Mouse (Mus musculus): Measurements from ENCODE around the gene Tanc1. TPM values are rescaled to one million over a fixed set of nuclear protein-coding genes. Genes with fewer than 3 reads are reported as not detected.
A peak's percentile ranks its signal among the peaks of the same experiment; 100 is the strongest.

The Tanc1 gene
- polyA plus RNA-seq, 1 experiment from 2014 or later: 33.0 TPM

DNA sequence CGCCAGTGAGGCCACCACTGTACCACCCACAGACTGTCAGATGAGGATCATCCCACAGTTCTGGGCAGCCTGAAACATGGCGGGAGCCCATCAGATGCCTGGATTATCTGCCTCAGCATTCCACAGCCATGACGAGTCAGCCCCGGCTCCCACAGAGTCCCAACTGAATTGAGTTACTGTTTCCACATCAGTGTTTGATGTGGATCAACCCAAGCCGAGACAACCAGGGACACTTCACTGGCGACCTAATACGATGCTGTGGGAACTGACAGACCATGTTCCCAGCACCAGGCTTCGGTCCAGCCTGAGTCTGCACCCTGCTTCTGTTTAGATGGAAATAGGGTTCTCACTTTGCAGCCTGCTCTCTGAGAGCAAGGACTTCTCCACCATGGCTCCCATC is 212.4 kb downstream of the Tanc1 start:
- Histone ChIP-seq H3K4me1 (ENCODE audit: control insufficient read depth, insufficient read depth, low read length) (peaks cover 14% of the 10 kb centered on the region; the same call in 1 of the 2 replicates), H3K27ac (ENCODE audit: low read length) (no peak overlapping the region), H3K36me3 (ENCODE audit: control insufficient read depth, insufficient read depth, low read length) (peaks cover 7% of the 10 kb centered on the region), H3K9me3 (replicated peaks; ENCODE audit: control insufficient read depth, low read length) (no peaks in the 10 kb centered on the region), H3K4me3 (replicated peaks; ENCODE audit: low read length) (no peak overlapping the region), H3K27me3 (ENCODE audit: control insufficient read depth, insufficient read depth, low read length) (no peaks in the 10 kb centered on the region), H3K9ac (ENCODE audit: low read length) (no peak overlapping the region), H3K4me2 (ENCODE audit: low read depth, low read length) (no peak overlapping the region)
- 72% methylated on average over 8 of the region's 8 CpGs for WGBS
- peak; percentile 39; the same call in 1 of the 2 replicates for ATAC-seq (ENCODE audit: insufficient read depth, low FRiP score)

DNA sequence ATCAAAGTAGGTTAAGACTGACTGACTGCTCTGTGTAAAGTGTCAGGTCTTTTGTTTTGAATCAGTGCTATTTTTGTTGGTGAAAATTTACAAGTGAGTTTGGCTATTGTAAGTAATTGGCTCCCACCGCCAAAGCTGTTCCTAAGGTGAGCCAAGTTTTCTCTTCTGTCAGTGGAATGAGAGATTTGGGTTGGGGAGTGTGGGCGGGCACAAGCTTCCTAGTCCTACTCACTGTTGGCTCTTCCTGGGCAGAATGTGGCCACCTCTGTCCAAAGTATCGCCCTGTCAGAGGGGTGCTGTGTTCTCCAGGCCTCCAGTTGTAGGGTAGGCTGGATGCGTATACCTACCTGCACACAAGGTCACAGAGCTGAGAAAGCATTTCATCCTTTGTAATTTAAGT is 213.5 kb downstream of the Tanc1 start:
- H3K27me3 ChIP-seq (ENCODE audit: control insufficient read depth, insufficient read depth, low read length): no peaks in the 10 kb centered on the region
- no peak for ATAC-seq (ENCODE audit: insufficient read depth, low FRiP score)
- H3K36me3 ChIP-seq (ENCODE audit: control insufficient read depth, insufficient read depth, low read length): 0 out of 2 replicates have a peak, but pooled peaks cover 4% of the 10 kb centered on the region
- H3K9me3 ChIP-seq (replicated peaks; ENCODE audit: control insufficient read depth, low read length): no peaks in the 10 kb centered on the region
- H3K4me1 ChIP-seq (ENCODE audit: control insufficient read depth, insufficient read depth, low read length): peaks cover 18% of the 10 kb centered on the region; the same call in 1 of the 2 replicates
- no peak overlapping the region for H3K4me2 ChIP-seq (ENCODE audit: low read depth, low read length)
- no peak overlapping the region for H3K4me3 ChIP-seq (replicated peaks; ENCODE audit: low read length)
- no peak overlapping the region for H3K27ac ChIP-seq (ENCODE audit: low read length)
- WGBS: 81% methylated on average over 4 of the region's 4 CpGs
- H3K9ac ChIP-seq (ENCODE audit: low read length): no peak overlapping the region

- no peaks in the 10 kb centered on the region for H3K27me3 ChIP-seq (ENCODE audit: control insufficient read depth, insufficient read depth, low read length)
- H3K9ac ChIP-seq (ENCODE audit: low read length): no peak overlapping the region
- ATAC-seq (ENCODE audit: insufficient read depth, low FRiP score): no peak
- no peaks in the 10 kb centered on the region for H3K9me3 ChIP-seq (replicated peaks; ENCODE audit: control insufficient read depth, low read length)
- 61% methylated on average over 11 of the region's 11 CpGs for WGBS
- H3K4me2 ChIP-seq (ENCODE audit: low read depth, low read length): no peak overlapping the region
- H3K4me1 ChIP-seq (ENCODE audit: control insufficient read depth, insufficient read depth, low read length): peaks cover 18% of the 10 kb centered on the region; the same call in 1 of the 2 replicates
- H3K27ac ChIP-seq (ENCODE audit: low read length): peak overlapping the region; percentile 31; the same call in 1 of the 2 replicates
- H3K4me3 ChIP-seq (replicated peaks; ENCODE audit: low read length): no peak overlapping the region
- no peaks in the 10 kb centered on the region for H3K36me3 ChIP-seq (ENCODE audit: control insufficient read depth, insufficient read depth, low read length)
These were observed 216.3 kb downstream of the Tanc1 start for GRCm38 (mm10) chr2:59828103-59828655.

DNA sequence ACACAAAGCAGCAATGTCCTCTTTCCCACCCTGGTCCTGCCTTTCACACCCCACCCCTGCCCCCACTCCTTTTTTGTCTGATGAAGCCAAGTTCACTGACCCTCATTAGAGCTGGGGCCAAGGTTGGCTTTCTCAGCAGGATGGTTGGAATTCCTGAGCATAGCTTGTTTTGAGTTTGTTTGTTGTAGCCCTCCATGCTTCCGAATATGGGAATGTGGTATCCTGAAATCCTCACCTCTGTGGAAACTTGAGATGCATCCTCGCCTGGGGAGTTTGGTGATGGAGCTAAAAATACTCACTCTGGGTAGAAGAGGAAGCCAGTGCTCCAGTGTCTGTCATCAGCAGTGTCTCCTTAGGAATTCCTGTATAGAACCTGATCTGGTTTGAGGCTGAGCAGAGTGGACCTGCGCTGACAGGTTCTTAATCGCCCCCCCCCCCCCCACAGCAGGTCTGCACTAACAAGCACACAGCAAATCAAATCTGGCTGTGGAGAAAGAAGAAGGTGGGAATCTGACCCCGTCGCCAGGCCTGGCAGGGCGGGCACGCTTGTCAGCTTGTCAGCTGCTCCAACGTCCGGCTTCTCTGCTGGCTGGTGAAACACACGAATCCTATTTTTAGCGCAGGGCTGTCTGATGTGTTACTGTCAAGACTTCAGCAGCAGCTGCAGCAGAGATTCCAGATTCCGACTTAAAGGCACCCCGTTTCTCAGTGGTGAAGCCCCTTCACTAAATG is 217.1 kb downstream of the Tanc1 start:
- H3K9ac ChIP-seq (ENCODE audit: low read length): no peak overlapping the region
- 15% methylated on average over 14 of the region's 14 CpGs for WGBS
- 0 out of 2 replicates have a peak, but pooled peaks cover 2% of the 10 kb centered on the region for H3K36me3 ChIP-seq (ENCODE audit: control insufficient read depth, insufficient read depth, low read length)
- H3K4me3 ChIP-seq (replicated peaks; ENCODE audit: low read length): no peak overlapping the region
- H3K4me2 ChIP-seq (ENCODE audit: low read depth, low read length): peak overlapping the region; percentile 11; the same call in 1 of the 2 replicates
- H3K4me1 ChIP-seq (ENCODE audit: control insufficient read depth, insufficient read depth, low read length): peaks cover 18% of the 10 kb centered on the region; the same call in 1 of the 2 replicates
- H3K9me3 ChIP-seq (replicated peaks; ENCODE audit: control insufficient read depth, low read length): no peaks in the 10 kb centered on the region
- ATAC-seq (ENCODE audit: insufficient read depth, low FRiP score): no peak
- peak overlapping the region; percentile 41; the same call in 1 of the 2 replicates for H3K27ac ChIP-seq (ENCODE audit: low read length)
- no peaks in the 10 kb centered on the region for H3K27me3 ChIP-seq (ENCODE audit: control insufficient read depth, insufficient read depth, low read length)

GRCm38 (mm10) chr2:59829718-59830117 is 217.9 kb downstream of the Tanc1 start:
- H3K27ac ChIP-seq (ENCODE audit: low read length): peak overlapping the region; percentile 41; the same call in 1 of the 2 replicates
- H3K4me1 ChIP-seq (ENCODE audit: control insufficient read depth, insufficient read depth, low read length): peaks cover 18% of the 10 kb centered on the region; the same call in 1 of the 2 replicates
- H3K9ac ChIP-seq (ENCODE audit: low read length): no peak overlapping the region
- 0 out of 2 replicates have a peak, but pooled peaks cover 6% of the 10 kb centered on the region for H3K36me3 ChIP-seq (ENCODE audit: control insufficient read depth, insufficient read depth, low read length)
- H3K4me2 ChIP-seq (ENCODE audit: low read depth, low read length): no peak overlapping the region
- ATAC-seq (ENCODE audit: insufficient read depth, low FRiP score): no peak
- H3K27me3 ChIP-seq (ENCODE audit: control insufficient read depth, insufficient read depth, low read length): no peaks in the 10 kb centered on the region
- 77% methylated on average over 7 of the region's 7 CpGs for WGBS
- no peak overlapping the region for H3K4me3 ChIP-seq (replicated peaks; ENCODE audit: low read length)
- H3K9me3 ChIP-seq (replicated peaks; ENCODE audit: control insufficient read depth, low read length): no peaks in the 10 kb centered on the region

DNA sequence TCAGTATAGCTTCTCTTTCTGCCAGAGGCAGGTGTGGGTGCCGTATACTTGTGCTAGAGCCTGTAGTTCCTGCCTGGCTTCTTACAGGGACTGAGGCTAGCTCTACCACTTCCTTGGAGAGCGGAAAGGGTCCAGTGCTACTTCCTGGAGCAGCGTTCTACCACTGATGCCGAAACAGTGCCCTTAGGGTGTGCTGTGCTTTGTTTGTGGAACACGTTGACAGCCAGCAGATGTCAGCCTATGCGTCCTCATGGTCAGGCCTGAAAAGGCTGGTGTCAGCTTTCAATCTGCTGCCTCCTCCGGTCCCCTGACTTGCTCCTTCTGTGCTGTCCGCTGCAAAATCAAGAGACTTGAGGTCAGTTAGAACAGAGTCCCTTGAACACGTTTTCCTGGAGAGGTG is 218.3 kb downstream of the Tanc1 start:
- Histone ChIP-seq H3K9ac (ENCODE audit: low read length) (no peak overlapping the region), H3K4me1 (ENCODE audit: control insufficient read depth, insufficient read depth, low read length) (peaks cover 18% of the 10 kb centered on the region; the same call in 1 of the 2 replicates), H3K9me3 (replicated peaks; ENCODE audit: control insufficient read depth, low read length) (no peaks in the 10 kb centered on the region), H3K36me3 (ENCODE audit: control insufficient read depth, insufficient read depth, low read length) (peaks cover 7% of the 10 kb centered on the region; the same call in 1 of the 2 replicates), H3K27me3 (ENCODE audit: control insufficient read depth, insufficient read depth, low read length) (no peaks in the 10 kb centered on the region), H3K4me3 (replicated peaks; ENCODE audit: low read length) (no peak overlapping the region), H3K4me2 (ENCODE audit: low read depth, low read length) (no peak overlapping the region), H3K27ac (ENCODE audit: low read length) (no peak overlapping the region)
- 32% methylated on average over 9 of the region's 9 CpGs for WGBS
- no peak for ATAC-seq (ENCODE audit: insufficient read depth, low FRiP score)

- Histone ChIP-seq H3K9me3 (replicated peaks; ENCODE audit: control insufficient read depth, low read length) (no peaks in the 10 kb centered on the region), H3K36me3 (ENCODE audit: control insufficient read depth, insufficient read depth, low read length) (peaks cover 10% of the 10 kb centered on the region; the same call in 1 of the 2 replicates), H3K4me1 (ENCODE audit: control insufficient read depth, insufficient read depth, low read length) (peaks cover 18% of the 10 kb centered on the region; the same call in 1 of the 2 replicates), H3K4me3 (replicated peaks; ENCODE audit: low read length) (no peak overlapping the region), H3K27ac (ENCODE audit: low read length) (no peak overlapping the region), H3K27me3 (ENCODE audit: control insufficient read depth, insufficient read depth, low read length) (no peaks in the 10 kb centered on the region), H3K9ac (ENCODE audit: low read length) (no peak overlapping the region), H3K4me2 (ENCODE audit: low read depth, low read length) (no peak overlapping the region)
- WGBS: 81% methylated on average over 5 of the region's 5 CpGs
- ATAC-seq (ENCODE audit: insufficient read depth, low FRiP score): no peak
These were observed 219.1 kb downstream of the Tanc1 start for GRCm38 (mm10) chr2:59830940-59831339.

GRCm38 (mm10) chr2:59831831-59832230 is 220.0 kb downstream of the Tanc1 start:
- no peak for ATAC-seq (ENCODE audit: insufficient read depth, low FRiP score)
- Histone ChIP-seq H3K4me3 (replicated peaks; ENCODE audit: low read length) (no peak overlapping the region), H3K4me1 (ENCODE audit: control insufficient read depth, insufficient read depth, low read length) (peaks cover 18% of the 10 kb centered on the region; the same call in 1 of the 2 replicates), H3K36me3 (ENCODE audit: control insufficient read depth, insufficient read depth, low read length) (peaks cover 10% of the 10 kb centered on the region; the same call in 1 of the 2 replicates), H3K4me2 (ENCODE audit: low read depth, low read length) (no peak overlapping the region), H3K9ac (ENCODE audit: low read length) (no peak overlapping the region), H3K9me3 (replicated peaks; ENCODE audit: control insufficient read depth, low read length) (no peaks in the 10 kb centered on the region), H3K27me3 (ENCODE audit: control insufficient read depth, insufficient read depth, low read length) (no peaks in the 10 kb centered on the region), H3K27ac (ENCODE audit: low read length) (no peak overlapping the region)
- WGBS: 81% methylated on average over 7 of the region's 7 CpGs

GRCm38 (mm10) chr2:59838825-59839224 is 227.0 kb downstream of the Tanc1 start:
- H3K27ac ChIP-seq (ENCODE audit: low read length): no peak overlapping the region

More at GRCm38 (mm10) chr2:59838825-59839224, 227.0 kb downstream of the Tanc1 start:
- Histone ChIP-seq H3K4me3 (replicated peaks; ENCODE audit: low read length) (no peak overlapping the region), H3K4me2 (ENCODE audit: low read depth, low read length) (no peak overlapping the region), H3K36me3 (ENCODE audit: control insufficient read depth, insufficient read depth, low read length) (peaks cover 35% of the 10 kb centered on the region; the same call in 1 of the 2 replicates), H3K9ac (ENCODE audit: low read length) (no peak overlapping the region), H3K4me1 (ENCODE audit: control insufficient read depth, insufficient read depth, low read length) (peaks cover 4% of the 10 kb centered on the region; the same call in 1 of the 2 replicates), H3K27me3 (ENCODE audit: control insufficient read depth, insufficient read depth, low read length) (no peaks in the 10 kb centered on the region), H3K9me3 (replicated peaks; ENCODE audit: control insufficient read depth, low read length) (no peaks in the 10 kb centered on the region)
- 77% methylated on average over 8 of the region's 8 CpGs for WGBS
- ATAC-seq (ENCODE audit: insufficient read depth, low FRiP score): no peak
